Mouse (Mus musculus) thymus, adult 2 months (tissue): ENCODE data around the gene Cog3. TPM values are rescaled to one million over a fixed set of nuclear protein-coding genes. Genes with fewer than 3 reads are reported as not detected.
A peak's percentile ranks its signal among the peaks of the same experiment; 100 is the strongest.

Experiments used
- DNase-seq: peaks from one replicate; pipeline ENCODE4 v3.0.0; 2021
- H3K27ac ChIP-seq: fragments of 200-500 bp; 2 replicates; pipeline ENCODE4 v1.5.1; 2012; ENCODE audit warnings: low read length, control low read depth; ENCODE audit not compliant: control insufficient read depth, insufficient read depth
- H3K27me3 ChIP-seq: fragments of 200-500 bp; 2 replicates; pipeline ENCODE4 v1.6.1; 2012; ENCODE audit warnings: mild to moderate bottlenecking, low read length, moderate library complexity, mixed read lengths; ENCODE audit not compliant: control insufficient read depth, insufficient read depth
- H3K36me3 ChIP-seq: fragments of 200-500 bp; 2 replicates; pipeline ENCODE4 v1.6.1; 2012; ENCODE audit warnings: mild to moderate bottlenecking, low read length, moderate library complexity; ENCODE audit not compliant: control insufficient read depth, insufficient read depth
- H3K4me1 ChIP-seq: fragments of 200-500 bp; replicated peaks from 2 replicates; pipeline ENCODE4 v1.6.1; 2012; ENCODE audit warnings: low read length; ENCODE audit not compliant: control insufficient read depth, insufficient read depth
- H3K4me3 ChIP-seq: fragments of 200-500 bp; 2 replicates; pipeline ENCODE4 v1.5.1; 2012; ENCODE audit warnings: mild to moderate bottlenecking, low read length, control low read depth, moderate library complexity; ENCODE audit not compliant: control insufficient read depth, insufficient read depth
- CTCF ChIP-seq: fragments of 200-500 bp; IDR thresholded peaks from 2 replicates; pipeline ENCODE4 v1.5.1; 2012; ENCODE audit warnings: mild to moderate bottlenecking, control low read depth, low read length, moderate library complexity, borderline replicate concordance; ENCODE audit not compliant: control insufficient read depth, poor library complexity, insufficient read depth; ENCODE audit errors: extremely low read depth
- POLR2A ChIP-seq: fragments of 200-500 bp; IDR thresholded peaks from 2 replicates; pipeline ENCODE4 v1.6.1; 2012; ENCODE audit warnings: mild to moderate bottlenecking, low read length, control low read depth, moderate library complexity; ENCODE audit not compliant: control insufficient read depth, poor library complexity, insufficient read depth; ENCODE audit errors: extremely low read depth
- WGBS: fragments of 180-500 bp; shearing (Covaris S2); methylation state at CpG from one replicate; pipeline ENCODE4 v1.1.7; 2018; 5-methylcytosine and 5-hydroxymethylcytosine counted together
- polyA plus RNA-seq: library from polyadenylated mRNA; depleted of rRNA; stranded (reverse); fragments of >200 nt; gene quantifications from 2 replicates; pipeline ENCODE4 v1.2.3, GENCODE M21; 2012

The Cog3 gene
- polyA plus RNA-seq, 1 experiment: 16.2 TPM

DNA sequence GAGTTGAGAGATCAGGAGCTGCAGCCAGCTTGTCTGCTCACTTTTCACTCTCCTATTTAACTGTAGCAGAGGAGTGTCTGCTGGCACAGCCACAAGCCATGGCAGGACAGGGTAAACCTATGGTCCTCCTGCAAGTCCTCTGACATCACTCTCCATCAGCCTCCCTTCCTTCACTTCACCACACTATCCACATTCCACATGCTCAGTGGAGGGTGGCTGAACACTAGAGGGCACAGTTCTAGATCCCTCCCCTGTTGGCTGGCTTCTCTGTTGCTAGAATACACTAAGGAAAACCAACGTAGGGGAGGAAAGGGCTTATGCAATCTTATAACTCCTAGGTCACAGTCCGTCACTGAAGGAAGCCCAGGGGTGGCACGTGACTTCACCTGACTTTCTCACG, 27.3 kb downstream of the Cog3 start:
- TF ChIP-seq POLR2A (no peak), CTCF (no peak)
- H3K27me3 ChIP-seq: no peaks in the 10 kb centered on the region
- DNase-seq: no peak
- peaks cover 49% of the 10 kb centered on the region for H3K36me3 ChIP-seq
- no peak overlapping the region for H3K4me3 ChIP-seq
- H3K27ac ChIP-seq: no peak overlapping the region
- H3K4me1 ChIP-seq: no peaks in the 10 kb centered on the region
- 83% methylated on average over 4 of the region's 4 CpGs for WGBS

DNA sequence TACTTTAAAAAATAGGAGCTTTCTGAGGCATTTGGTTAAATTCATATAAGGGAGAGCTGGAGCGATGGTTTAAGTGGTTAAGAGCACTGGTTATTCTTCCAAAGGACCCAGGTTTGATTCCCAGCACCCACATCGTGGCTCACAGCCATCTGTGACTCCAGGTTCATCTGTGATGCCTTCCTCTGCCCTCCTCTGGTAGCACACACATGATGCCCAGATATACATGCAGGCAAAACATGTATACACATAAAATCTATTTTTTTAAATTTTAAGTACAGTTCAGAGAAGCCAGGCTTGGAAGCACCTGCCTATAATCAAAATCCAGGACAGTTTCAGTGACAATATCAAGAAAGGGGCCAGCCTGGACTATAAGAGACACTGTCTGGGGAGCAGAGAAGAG, 31.5 kb downstream of the Cog3 start:
- Histone ChIP-seq H3K36me3 (peaks cover 56% of the 10 kb centered on the region), H3K4me3 (no peak overlapping the region), H3K4me1 (no peaks in the 10 kb centered on the region), H3K27ac (no peak overlapping the region), H3K27me3 (no peaks in the 10 kb centered on the region)
- TF ChIP-seq POLR2A (no peak), CTCF (no peak)
- WGBS: 98% methylated on average over 2 of the region's 2 CpGs
- no peak for DNase-seq

DNA sequence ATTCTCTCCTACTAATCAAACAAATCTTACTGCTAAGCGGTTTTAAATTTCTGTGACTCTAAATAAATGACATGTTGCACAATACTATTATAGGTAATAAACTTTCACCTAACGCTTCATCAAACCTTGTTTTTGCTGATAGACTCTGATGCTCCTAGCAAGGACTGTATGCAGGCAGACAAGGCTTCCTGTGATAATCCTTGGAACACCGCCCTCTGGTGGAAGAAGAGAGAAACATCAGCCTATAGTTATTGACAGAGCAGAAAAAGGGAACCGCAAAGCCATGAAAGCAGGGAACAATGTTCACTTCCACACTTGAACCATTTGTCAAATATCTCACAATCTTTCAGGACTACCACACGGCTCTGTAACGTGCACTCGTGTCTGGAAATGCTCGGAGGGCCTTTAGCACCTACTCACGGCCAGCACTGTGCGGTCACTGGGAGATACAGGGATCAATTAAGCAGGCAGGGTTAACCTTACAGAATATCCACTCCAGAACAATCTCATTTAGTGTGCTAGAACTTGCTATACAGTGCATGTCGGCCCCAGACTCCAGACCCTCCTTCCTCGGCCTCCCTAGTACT, 32.2 kb downstream of the Cog3 start:
- no peaks in the 10 kb centered on the region for H3K4me1 ChIP-seq
- H3K27me3 ChIP-seq: no peaks in the 10 kb centered on the region
- no peak overlapping the region for H3K4me3 ChIP-seq
- TF ChIP-seq POLR2A: no peak
- peak; percentile 61 for DNase-seq
- H3K36me3 ChIP-seq: peaks cover 53% of the 10 kb centered on the region
- no peak overlapping the region for H3K27ac ChIP-seq
- WGBS: 54% methylated on average over 12 of the region's 12 CpGs

DNA sequence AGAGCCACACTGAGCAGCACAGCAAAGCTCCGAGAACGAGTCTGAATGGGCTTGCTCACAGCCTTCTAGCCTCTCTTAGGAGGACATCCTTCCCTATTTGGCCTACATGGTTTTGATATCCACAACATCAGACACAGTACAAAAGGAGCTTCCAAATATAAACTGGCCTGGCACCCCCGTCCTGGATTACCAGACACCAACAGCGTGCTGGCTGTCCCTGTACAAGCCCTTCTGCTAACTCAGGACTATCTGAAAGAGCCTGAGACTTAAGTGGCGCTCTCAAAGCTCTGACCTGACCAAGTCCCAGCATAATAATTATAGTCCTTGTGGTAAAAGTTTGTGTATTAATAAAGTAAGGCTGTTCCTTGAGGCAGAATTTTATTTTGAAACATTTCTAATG, 34.2 kb downstream of the Cog3 start:
- H3K4me3 ChIP-seq: no peak overlapping the region
- no peak for TF ChIP-seq CTCF
- no peak for TF ChIP-seq POLR2A
- no peak overlapping the region for H3K27ac ChIP-seq
- H3K27me3 ChIP-seq: no peaks in the 10 kb centered on the region
- no peaks in the 10 kb centered on the region for H3K4me1 ChIP-seq
- peaks cover 66% of the 10 kb centered on the region for H3K36me3 ChIP-seq
- DNase-seq: no peak
- 98% methylated on average over 5 of the region's 5 CpGs for WGBS

DNA sequence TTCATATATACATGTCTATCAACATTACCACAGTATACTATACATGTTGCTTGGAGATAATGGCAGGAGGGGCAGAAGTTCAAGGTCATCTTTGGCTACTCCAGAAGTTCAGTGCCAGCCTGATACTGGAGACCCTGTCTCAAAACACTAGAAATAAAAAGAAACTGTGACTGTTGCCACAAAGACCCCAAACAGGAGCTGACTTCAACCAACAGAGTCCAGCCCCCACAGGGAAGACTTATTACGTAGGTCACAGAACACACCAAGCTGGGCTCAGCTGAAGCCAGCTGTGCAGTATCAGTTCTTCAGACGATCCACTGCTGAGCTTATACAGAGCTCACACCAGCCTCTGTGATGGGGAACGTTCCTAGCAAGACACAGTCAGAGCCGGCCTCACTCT, 37.9 kb downstream of the Cog3 start:
- no peaks in the 10 kb centered on the region for H3K27me3 ChIP-seq
- 96% methylated on average over 4 of the region's 4 CpGs for WGBS

DNA sequence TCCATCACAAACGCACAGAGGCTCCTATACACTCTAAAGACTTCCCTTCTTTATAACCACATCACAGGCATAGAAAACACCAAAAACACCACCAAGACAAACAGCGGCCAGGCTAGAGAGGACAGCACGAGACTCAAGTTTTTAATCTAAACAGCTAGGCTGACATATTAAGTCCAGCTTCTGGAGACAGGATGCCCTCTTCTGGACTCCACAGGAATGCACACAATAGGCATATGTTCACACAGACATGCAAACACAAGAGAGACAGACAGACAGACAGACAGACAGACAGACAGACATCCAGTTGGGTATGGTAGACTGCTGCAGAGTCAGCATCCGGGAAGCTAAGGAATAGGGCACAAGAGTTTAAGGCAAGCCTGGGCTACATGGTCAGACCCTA, 40.7 kb downstream of the Cog3 start:
- Histone ChIP-seq H3K4me1 (no peaks in the 10 kb centered on the region), H3K4me3 (no peak overlapping the region), H3K27ac (no peak overlapping the region), H3K36me3 (peaks cover 70% of the 10 kb centered on the region), H3K27me3 (no peaks in the 10 kb centered on the region)
- no peak for DNase-seq
- WGBS: 80% methylated on average over 4 of the region's 4 CpGs
- no peak for TF ChIP-seq POLR2A
- no peak for TF ChIP-seq CTCF

More for the DNA sequence above, 37.9 kb downstream of the Cog3 start:
- TF ChIP-seq CTCF (no peak), POLR2A (no peak)
- peaks cover 78% of the 10 kb centered on the region for H3K36me3 ChIP-seq
- no peak for DNase-seq
- H3K4me3 ChIP-seq: no peak overlapping the region
- no peaks in the 10 kb centered on the region for H3K4me1 ChIP-seq
- no peak overlapping the region for H3K27ac ChIP-seq

DNA sequence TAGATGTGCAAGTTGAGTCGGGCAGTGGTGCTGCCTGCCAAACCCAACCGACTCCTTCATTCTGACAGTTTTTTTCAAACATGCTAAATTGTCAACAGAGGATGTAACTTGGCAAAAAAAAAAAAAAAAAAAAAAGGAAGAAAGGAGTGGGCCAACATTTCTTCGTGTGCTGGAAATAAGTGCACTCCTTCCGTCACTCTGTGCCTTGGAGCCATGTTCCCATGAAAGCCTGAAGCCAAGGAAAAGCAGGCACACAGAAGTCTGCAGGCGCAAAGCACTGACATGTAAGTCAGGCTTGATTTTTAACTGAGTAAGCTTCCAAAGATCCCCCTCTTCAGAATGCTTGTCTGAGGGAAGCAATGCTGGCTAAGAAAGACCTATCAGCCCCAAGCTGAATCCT, 41.6 kb downstream of the Cog3 start:
- 89% methylated on average over 5 of the region's 5 CpGs for WGBS
- DNase-seq: no peak
- TF ChIP-seq CTCF (no peak), POLR2A (no peak)
- peaks cover 69% of the 10 kb centered on the region for H3K36me3 ChIP-seq
- H3K27ac ChIP-seq: no peak overlapping the region
- no peaks in the 10 kb centered on the region for H3K4me1 ChIP-seq
- H3K4me3 ChIP-seq: no peak overlapping the region
- H3K27me3 ChIP-seq: no peaks in the 10 kb centered on the region
